Mouse (Mus musculus): Measurements from ENCODE around the gene Klk1b3. TPM values are rescaled to one million over a fixed set of nuclear protein-coding genes. Genes with fewer than 3 reads are reported as not detected.
"Not testable (repeated sequence)": the region's sequence is repeated elsewhere in the genome, so short reads cannot be mapped to it uniquely, and the experiment has no call there.

Klk1b3 gene
- polyA plus RNA-seq (2015; fragmentation: Nextera tagmentation; extraction: Ambion mirVana): not detected in 2 replicates

DNA sequence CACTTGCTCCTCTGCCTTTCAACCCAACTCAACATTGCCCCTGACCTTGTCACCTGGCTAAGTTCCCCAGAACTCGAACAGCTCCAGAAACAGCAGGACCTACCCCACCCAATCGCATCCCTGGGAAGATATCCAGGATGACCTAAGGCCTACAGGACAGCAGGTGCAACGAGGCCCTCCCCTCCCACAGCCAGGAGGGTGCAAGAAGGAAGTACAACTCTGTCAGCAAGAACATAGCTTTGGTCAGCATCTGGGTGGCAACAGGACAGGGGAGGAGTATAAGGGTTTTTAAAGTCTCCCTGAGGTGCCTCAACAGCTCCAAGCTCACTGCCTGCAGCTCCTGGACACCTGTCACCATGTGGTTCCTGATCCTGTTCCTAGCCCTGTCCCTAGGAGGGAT is at the start of gene Klk1b3:
Klk1b3 (plus strand) TSS at position 301 of the 400 bp plus-strand sequence.
- no peak within 1 kb of the TSS for H3K9ac ChIP-seq
- 67% methylated on average over 3 of the region's 3 CpGs for WGBS
- no peaks in the 10 kb centered on the region for H3K27me3 ChIP-seq (replicated peaks)
- H3K4me1 ChIP-seq: no peaks in the 10 kb centered on the region
- no peak within 1 kb of the TSS for H3K4me3 ChIP-seq
- no peak within 1 kb of the TSS for H3K27ac ChIP-seq
- ATAC-seq (replicated peaks): no peak
- no peaks in the 10 kb centered on the region for H3K9me3 ChIP-seq
- H3K36me3 ChIP-seq (replicated peaks): no peaks in the 10 kb centered on the region
- H3K4me2 ChIP-seq: no peak within 1 kb of the TSS

DNA sequence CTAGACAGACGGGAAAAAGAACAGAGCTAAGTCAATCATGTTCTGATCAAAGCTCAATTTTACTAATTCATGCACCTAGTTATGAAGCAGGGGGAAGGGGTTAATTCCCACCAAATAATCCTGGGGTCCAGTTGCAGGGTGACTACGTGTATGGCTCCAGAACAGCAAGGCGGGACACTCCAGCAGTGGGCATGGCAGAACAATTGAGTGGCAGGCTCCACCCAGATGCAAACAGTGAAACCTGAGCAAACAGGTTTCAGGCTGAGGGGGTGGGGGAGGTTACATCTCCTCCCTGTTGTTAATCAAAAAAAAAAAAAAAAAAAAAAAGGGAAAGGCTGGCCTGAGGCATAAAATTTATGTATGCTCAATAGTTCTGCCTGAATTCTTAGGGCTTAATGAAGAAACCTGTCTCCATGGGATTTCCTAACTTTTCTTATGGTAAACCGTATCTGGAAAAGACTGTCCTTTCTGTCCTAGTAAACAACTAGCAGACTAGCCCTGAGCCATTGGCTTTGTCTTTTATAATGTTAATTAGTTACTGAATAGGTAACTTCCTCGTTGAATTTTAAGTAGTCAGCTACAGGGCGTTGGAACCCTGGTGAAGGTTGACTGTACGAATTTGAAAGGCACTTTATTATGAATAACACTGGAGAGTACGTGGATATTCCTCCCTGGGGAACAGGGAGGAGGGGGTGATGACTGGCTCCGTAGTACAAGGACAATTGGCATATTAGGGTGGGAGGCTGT is 18.5 kb upstream of the Klk1b3 start:
- no peak for ATAC-seq (replicated peaks)
- no peak overlapping the region for H3K9ac ChIP-seq
- no peaks in the 10 kb centered on the region for H3K27me3 ChIP-seq (replicated peaks)
- no peak overlapping the region for H3K27ac ChIP-seq
- no peak overlapping the region for H3K4me3 ChIP-seq
- 51% methylated on average over 9 of the region's 9 CpGs for WGBS
- H3K36me3 ChIP-seq (replicated peaks): no peaks in the 10 kb centered on the region
- H3K9me3 ChIP-seq: no peaks in the 10 kb centered on the region
- no peaks in the 10 kb centered on the region for H3K4me1 ChIP-seq
- no peak overlapping the region for H3K4me2 ChIP-seq

DNA sequence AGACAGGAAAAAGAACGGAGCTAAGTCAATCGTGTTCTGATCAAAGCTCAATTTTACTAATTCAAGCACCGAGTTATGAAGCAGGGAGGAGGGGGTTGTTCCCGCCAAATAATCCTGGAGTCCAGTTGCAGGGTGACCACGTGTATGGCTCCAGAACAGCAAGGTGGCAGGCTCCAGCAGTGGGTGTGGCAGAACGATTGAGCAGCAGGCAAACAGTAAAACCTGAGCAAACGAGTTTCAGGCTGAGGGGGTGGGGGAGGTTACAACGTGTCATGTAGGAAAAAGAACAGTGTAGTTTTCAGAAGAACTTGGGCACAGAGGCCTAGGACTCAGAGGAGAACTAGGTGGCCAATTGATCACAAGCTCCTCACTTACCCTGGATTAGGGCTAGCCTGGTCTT is 11.5 kb upstream of the Klk1b3 start:
- H3K27me3 ChIP-seq (replicated peaks); H3K36me3 ChIP-seq (replicated peaks); H3K9me3 ChIP-seq; H3K9ac ChIP-seq; ATAC-seq (replicated peaks); H3K4me1 ChIP-seq; H3K4me3 ChIP-seq; H3K4me2 ChIP-seq; H3K27ac ChIP-seq: not testable (repeated sequence)
- 76% methylated on average over 8 of the region's 8 CpGs for WGBS

- not testable (repeated sequence) for H3K27ac ChIP-seq; H3K4me1 ChIP-seq; H3K9ac ChIP-seq; H3K4me2 ChIP-seq; H3K9me3 ChIP-seq; H3K4me3 ChIP-seq; ATAC-seq (replicated peaks); H3K36me3 ChIP-seq (replicated peaks); H3K27me3 ChIP-seq (replicated peaks)
These were observed 10.1 kb upstream of the Klk1b3 start, which contains the start of gene Klk1b24 for GRCm38 (mm10) chr7:44187936-44188335. Gene Klk1b24 (plus strand): TSS chr7:44188236.

DNA sequence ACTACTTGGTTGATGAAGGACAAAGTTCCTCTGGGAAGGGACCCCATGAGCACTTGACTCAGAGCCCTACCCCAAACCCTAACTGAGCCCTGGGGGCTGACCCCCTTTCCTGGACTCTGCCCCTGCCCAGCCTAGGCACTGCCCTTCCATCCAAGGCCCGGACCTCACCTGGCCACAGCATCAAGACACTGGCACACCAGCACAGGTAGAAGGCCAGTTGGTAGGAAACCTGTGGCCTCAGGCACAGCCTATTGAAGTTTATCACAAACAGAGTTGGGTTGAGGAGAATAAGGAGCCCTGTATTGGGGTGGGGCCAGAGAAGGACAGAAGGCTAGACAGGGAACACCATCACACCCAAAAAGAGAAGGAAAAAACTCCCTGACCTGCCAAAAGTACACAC is 4.5 kb upstream of the Klk1b3 start:
- not testable (repeated sequence) for H3K4me2 ChIP-seq; H3K4me3 ChIP-seq; H3K9me3 ChIP-seq; ATAC-seq (replicated peaks); H3K27ac ChIP-seq; H3K36me3 ChIP-seq (replicated peaks); H3K27me3 ChIP-seq (replicated peaks); H3K9ac ChIP-seq; H3K4me1 ChIP-seq
- WGBS: 93% methylated on average over 1 of the region's 1 CpGs

GRCm38 (mm10) chr7:44207135-44207534 is 9.1 kb downstream of the Klk1b3 start, which contains the start of gene Klk1b4:
Gene Klk1b4 (plus strand): TSS chr7:44207435.
- H3K27me3 ChIP-seq (replicated peaks); ATAC-seq (replicated peaks); H3K4me1 ChIP-seq; H3K9me3 ChIP-seq; H3K4me3 ChIP-seq; H3K4me2 ChIP-seq; H3K27ac ChIP-seq; H3K36me3 ChIP-seq (replicated peaks); H3K9ac ChIP-seq: not testable (repeated sequence)
- WGBS: 57% methylated on average over 3 of the region's 3 CpGs

DNA sequence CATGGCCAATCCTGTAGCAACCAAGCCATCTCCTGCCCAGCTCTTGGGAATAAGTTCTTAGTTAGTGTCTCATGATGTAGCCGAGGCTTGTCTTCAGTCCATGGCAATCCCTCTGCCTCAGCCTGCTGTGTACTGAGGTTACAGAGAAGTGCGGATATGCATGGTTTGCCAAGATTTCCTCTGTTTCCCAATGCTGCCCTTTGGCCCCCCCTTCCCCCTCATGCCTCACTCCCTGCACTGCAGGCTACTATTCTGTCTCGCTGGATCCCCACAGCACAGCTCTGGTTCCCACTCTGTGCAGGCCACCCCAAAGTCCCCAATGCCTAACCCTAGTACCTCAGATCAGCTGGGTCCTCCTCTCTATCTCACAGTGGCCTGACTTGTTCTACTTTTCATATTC is 10.3 kb downstream of the Klk1b3 start:
- no peaks in the 10 kb centered on the region for H3K9me3 ChIP-seq
- no peak overlapping the region for H3K4me3 ChIP-seq
- no peaks in the 10 kb centered on the region for H3K4me1 ChIP-seq
- WGBS: 87% methylated on average over 3 of the region's 3 CpGs
- H3K4me2 ChIP-seq: no peak overlapping the region
- H3K9ac ChIP-seq: no peak overlapping the region
- H3K36me3 ChIP-seq (replicated peaks): no peaks in the 10 kb centered on the region
- no peak overlapping the region for H3K27ac ChIP-seq
- H3K27me3 ChIP-seq (replicated peaks): no peaks in the 10 kb centered on the region
- ATAC-seq (replicated peaks): no peak

DNA sequence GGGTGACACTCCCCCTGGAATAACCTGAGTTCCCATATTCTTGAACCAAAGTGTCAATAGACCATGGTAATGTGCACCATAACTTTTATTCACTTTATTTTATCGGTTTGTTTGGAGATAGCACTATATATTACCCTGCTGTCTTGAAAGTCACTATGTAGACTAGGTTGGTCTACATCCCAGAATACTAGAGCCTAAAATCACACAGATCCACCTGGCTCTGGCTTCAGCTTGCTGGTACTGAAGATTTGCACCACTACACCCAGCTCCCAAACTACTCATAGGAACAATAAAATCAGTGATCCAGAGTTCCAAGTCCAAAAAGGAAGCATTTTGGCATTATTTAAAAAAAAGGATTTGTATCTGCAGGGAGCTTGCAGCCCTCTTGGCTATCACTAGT is 17.7 kb downstream of the Klk1b3 start, which contains the start of gene Klk1b5:
Klk1b5 (plus strand) TSS at position 301 of the 400 bp plus-strand sequence.
- Histone ChIP-seq H3K4me3 (no peak within 1 kb of the TSS), H3K27ac (no peak within 1 kb of the TSS), H3K27me3 (replicated peaks) (no peaks in the 10 kb centered on the region), H3K4me1 (no peaks in the 10 kb centered on the region), H3K9me3 (no peaks in the 10 kb centered on the region), H3K36me3 (replicated peaks) (no peaks in the 10 kb centered on the region), H3K9ac (no peak within 1 kb of the TSS), H3K4me2 (no peak within 1 kb of the TSS)
- ATAC-seq (replicated peaks): no peak
- 98% methylated on average over 1 of the region's 1 CpGs for WGBS

DNA sequence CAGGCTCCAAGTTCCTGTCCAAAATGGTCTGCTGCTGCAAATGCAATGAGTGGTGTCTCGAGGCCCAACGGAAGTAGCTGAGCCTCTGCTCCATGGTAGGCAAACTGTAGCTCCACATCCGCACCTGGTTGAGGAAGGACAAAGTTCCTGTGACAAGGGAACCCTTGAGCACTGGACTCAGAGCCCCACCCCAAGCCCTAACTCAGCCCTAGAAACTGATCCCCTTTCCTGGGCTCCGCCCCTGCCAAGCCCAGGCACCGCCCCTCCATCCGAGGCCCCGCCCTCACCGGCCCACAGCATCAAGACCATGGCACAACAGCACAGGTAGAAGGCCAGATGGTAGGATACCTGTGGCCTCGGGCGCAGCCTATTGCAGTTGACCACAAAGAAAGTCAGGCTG is 23.6 kb downstream of the Klk1b3 start:
- WGBS: 86% methylated on average over 10 of the region's 10 CpGs
- H3K27me3 ChIP-seq (replicated peaks); H3K9ac ChIP-seq; ATAC-seq (replicated peaks); H3K36me3 ChIP-seq (replicated peaks); H3K4me2 ChIP-seq; H3K9me3 ChIP-seq; H3K4me3 ChIP-seq; H3K27ac ChIP-seq; H3K4me1 ChIP-seq: not testable (repeated sequence)

DNA sequence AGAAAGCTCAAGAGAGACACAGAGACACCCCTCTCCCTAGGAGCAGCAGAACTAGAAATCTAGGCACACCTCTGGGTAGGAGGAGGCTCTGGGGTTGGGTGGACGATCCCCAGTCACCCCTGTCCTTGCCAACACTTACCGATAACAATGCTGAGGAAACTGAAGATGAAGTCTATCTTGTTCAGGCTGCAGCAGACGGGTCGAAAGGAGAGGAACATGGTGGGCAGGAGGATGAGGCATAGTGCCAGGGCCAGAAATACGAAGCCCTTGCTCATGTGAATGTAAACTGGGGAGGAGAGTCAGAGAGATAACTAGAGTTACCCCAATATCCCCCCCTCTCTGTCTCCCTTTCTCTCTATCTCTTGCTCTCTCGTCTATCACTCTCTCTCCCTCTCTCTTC is 24.3 kb downstream of the Klk1b3 start:
- H3K27me3 ChIP-seq (replicated peaks); H3K27ac ChIP-seq; H3K9me3 ChIP-seq; H3K36me3 ChIP-seq (replicated peaks); H3K4me3 ChIP-seq; ATAC-seq (replicated peaks); H3K9ac ChIP-seq; H3K4me2 ChIP-seq; H3K4me1 ChIP-seq: not testable (repeated sequence)
- 78% methylated on average over 6 of the region's 6 CpGs for WGBS

- Histone ChIP-seq H3K4me3 (no peak within 1 kb of the TSS), H3K36me3 (replicated peaks) (no peaks in the 10 kb centered on the region), H3K27ac (no peak within 1 kb of the TSS), H3K9me3 (no peaks in the 10 kb centered on the region), H3K9ac (no peak within 1 kb of the TSS), H3K4me2 (no peak within 1 kb of the TSS), H3K27me3 (replicated peaks) (no peaks in the 10 kb centered on the region), H3K4me1 (no peaks in the 10 kb centered on the region)
- WGBS: 64% methylated on average over 1 of the region's 1 CpGs
- no peak for ATAC-seq (replicated peaks)
These were observed 27.1 kb downstream of the Klk1b3 start, which contains the start of gene Klk1 for GRCm38 (mm10) chr7:44225076-44225475. Gene Klk1 (plus strand): TSS chr7:44225360.

- Histone ChIP-seq H3K4me1 (no peaks in the 10 kb centered on the region), H3K36me3 (replicated peaks) (no peaks in the 10 kb centered on the region), H3K9me3 (no peaks in the 10 kb centered on the region), H3K4me2 (no peak within 1 kb of the TSS), H3K27me3 (replicated peaks) (no peaks in the 10 kb centered on the region), H3K4me3 (no peak within 1 kb of the TSS), H3K27ac (no peak within 1 kb of the TSS), H3K9ac (no peak within 1 kb of the TSS)
- 66% methylated on average over 3 of the region's 3 CpGs for WGBS
- ATAC-seq (replicated peaks): no peak
These were observed 37.9 kb downstream of the Klk1b3 start, which contains the start of gene Gm36864 for GRCm38 (mm10) chr7:44235909-44236308. Gene Gm36864 (plus strand): TSS chr7:44236177.

DNA sequence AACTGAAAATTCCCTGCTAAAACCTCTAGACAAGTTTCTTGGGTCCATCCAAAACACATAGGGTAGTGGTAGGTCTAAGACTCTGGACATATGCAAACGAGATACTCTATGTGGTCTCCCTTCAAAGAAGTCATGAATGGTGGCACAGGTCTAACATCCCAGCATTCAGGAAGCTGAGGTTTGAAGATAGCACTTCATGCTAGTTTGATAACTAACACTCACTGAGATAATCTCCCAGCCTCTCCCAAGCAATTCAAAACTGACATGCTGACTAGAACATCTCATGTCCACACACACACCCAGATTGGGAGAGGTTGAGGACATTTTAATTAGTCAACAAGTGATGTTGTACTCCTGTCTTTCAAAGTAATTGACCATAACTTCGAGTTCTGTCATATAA is 41.9 kb downstream of the Klk1b3 start:
- Histone ChIP-seq H3K4me1 (no peaks in the 10 kb centered on the region), H3K27ac (no peak overlapping the region), H3K4me2 (no peak overlapping the region), H3K9ac (no peak overlapping the region), H3K4me3 (no peak overlapping the region), H3K27me3 (replicated peaks) (no peaks in the 10 kb centered on the region), H3K36me3 (replicated peaks) (no peaks in the 10 kb centered on the region), H3K9me3 (no peaks in the 10 kb centered on the region)
- no peak for ATAC-seq (replicated peaks)
- 62% methylated on average over 2 of the region's 2 CpGs for WGBS
